Mouse (Mus musculus): ENCODE measurements around the gene Kcnk3. TPM values are rescaled to one million over a fixed set of nuclear protein-coding genes. Genes with fewer than 3 reads are reported as not detected.

The Kcnk3 gene
- polyA plus RNA-seq, 1 experiment: 85.5 TPM

GRCm38 (mm10) chr5:30592279-30592980 lies 4.5 kb downstream of the Kcnk3 start:
- 79% methylated on average over 11 of the region's 11 CpGs for WGBS
- Histone ChIP-seq H3K4me1 (ENCODE audit: control insufficient read depth, insufficient read depth, low read length) (no peaks in the 10 kb centered on the region), H3K4me3 (replicated peaks; ENCODE audit: extremely low read depth, low read depth, low read length) (no peak overlapping the region)
- no peak for DNase-seq
- no peak for TF ChIP-seq POLR2A (IDR thresholded peaks at IDR 0.05; ENCODE audit: borderline replicate concordance, extremely low read depth, low read depth, low read length)
- no peak for TF ChIP-seq CTCF (IDR thresholded peaks at IDR 0.05; ENCODE audit: insufficient read depth, low read length)

GRCm38 (mm10) chr5:30593360-30593759 lies 5.4 kb downstream of the Kcnk3 start:
- Histone ChIP-seq H3K4me1 (ENCODE audit: control insufficient read depth, insufficient read depth, low read length) (no peaks in the 10 kb centered on the region), H3K4me3 (replicated peaks; ENCODE audit: extremely low read depth, low read depth, low read length) (no peak overlapping the region)
- TF ChIP-seq CTCF (IDR thresholded peaks at IDR 0.05; ENCODE audit: insufficient read depth, low read length): no peak
- TF ChIP-seq POLR2A (IDR thresholded peaks at IDR 0.05; ENCODE audit: borderline replicate concordance, extremely low read depth, low read depth, low read length): no peak
- WGBS: 51% methylated on average over 11 of the region's 11 CpGs
- DNase-seq: no peak

- TF ChIP-seq CTCF (IDR thresholded peaks at IDR 0.05; ENCODE audit: insufficient read depth, low read length): no peak
- TF ChIP-seq POLR2A (IDR thresholded peaks at IDR 0.05; ENCODE audit: borderline replicate concordance, extremely low read depth, low read depth, low read length): no peak
- 23% methylated on average over 10 of the region's 10 CpGs for WGBS
- no peak for DNase-seq
- no peaks in the 10 kb centered on the region for H3K4me1 ChIP-seq (ENCODE audit: control insufficient read depth, insufficient read depth, low read length)
- no peak overlapping the region for H3K4me3 ChIP-seq (replicated peaks; ENCODE audit: extremely low read depth, low read depth, low read length)
Measured at GRCm38 (mm10) chr5:30593811-30594504, 6.0 kb downstream of the Kcnk3 start.

GRCm38 (mm10) chr5:30594953-30595560 lies 7.1 kb downstream of the Kcnk3 start:
- TF ChIP-seq CTCF (IDR thresholded peaks at IDR 0.05; ENCODE audit: insufficient read depth, low read length) (no peak), POLR2A (IDR thresholded peaks at IDR 0.05; ENCODE audit: borderline replicate concordance, extremely low read depth, low read depth, low read length) (no peak)
- H3K4me3 ChIP-seq (replicated peaks; ENCODE audit: extremely low read depth, low read depth, low read length): no peak overlapping the region
- H3K4me1 ChIP-seq (ENCODE audit: control insufficient read depth, insufficient read depth, low read length): no peaks in the 10 kb centered on the region
- WGBS: 46% methylated on average over 6 of the region's 6 CpGs
- DNase-seq: no peak

- WGBS: 20% methylated on average over 4 of the region's 4 CpGs
- TF ChIP-seq POLR2A (IDR thresholded peaks at IDR 0.05; ENCODE audit: borderline replicate concordance, extremely low read depth, low read depth, low read length) (no peak), CTCF (IDR thresholded peaks at IDR 0.05; ENCODE audit: insufficient read depth, low read length) (no peak)
- DNase-seq: no peak
Measured at GRCm38 (mm10) chr5:30601397-30601796, 13.4 kb downstream of the Kcnk3 start.

GRCm38 (mm10) chr5:30603255-30603654 lies 15.3 kb downstream of the Kcnk3 start:
- TF ChIP-seq CTCF (IDR thresholded peaks at IDR 0.05; ENCODE audit: insufficient read depth, low read length) (no peak), POLR2A (IDR thresholded peaks at IDR 0.05; ENCODE audit: borderline replicate concordance, extremely low read depth, low read depth, low read length) (no peak)
- Histone ChIP-seq H3K4me1 (ENCODE audit: control insufficient read depth, insufficient read depth, low read length) (no peaks in the 10 kb centered on the region), H3K4me3 (replicated peaks; ENCODE audit: extremely low read depth, low read depth, low read length) (no peak overlapping the region)
- DNase-seq: no peak
- WGBS: 65% methylated on average over 3 of the region's 3 CpGs

More at GRCm38 (mm10) chr5:30601397-30601796, 13.4 kb downstream of the Kcnk3 start:
- Histone ChIP-seq H3K4me1 (ENCODE audit: control insufficient read depth, insufficient read depth, low read length) (no peaks in the 10 kb centered on the region), H3K4me3 (replicated peaks; ENCODE audit: extremely low read depth, low read depth, low read length) (no peak overlapping the region)

- 75% methylated on average over 4 of the region's 4 CpGs for WGBS
- H3K4me3 ChIP-seq (replicated peaks; ENCODE audit: extremely low read depth, low read depth, low read length): no peak overlapping the region
- H3K4me1 ChIP-seq (ENCODE audit: control insufficient read depth, insufficient read depth, low read length): no peaks in the 10 kb centered on the region
- TF ChIP-seq CTCF (IDR thresholded peaks at IDR 0.05; ENCODE audit: insufficient read depth, low read length): no peak
- no peak for TF ChIP-seq POLR2A (IDR thresholded peaks at IDR 0.05; ENCODE audit: borderline replicate concordance, extremely low read depth, low read depth, low read length)
- DNase-seq: no peak
Measured at GRCm38 (mm10) chr5:30603926-30604325, 16.0 kb downstream of the Kcnk3 start.

GRCm38 (mm10) chr5:30604769-30605188 lies 16.8 kb downstream of the Kcnk3 start:
- WGBS: 61% methylated on average over 8 of the region's 8 CpGs
- H3K4me1 ChIP-seq (ENCODE audit: control insufficient read depth, insufficient read depth, low read length): no peaks in the 10 kb centered on the region
- TF ChIP-seq POLR2A (IDR thresholded peaks at IDR 0.05; ENCODE audit: borderline replicate concordance, extremely low read depth, low read depth, low read length) (no peak), CTCF (IDR thresholded peaks at IDR 0.05; ENCODE audit: insufficient read depth, low read length) (no peak)
- H3K4me3 ChIP-seq (replicated peaks; ENCODE audit: extremely low read depth, low read depth, low read length): no peak overlapping the region
- DNase-seq: no peak

GRCm38 (mm10) chr5:30605649-30606048 lies 17.7 kb downstream of the Kcnk3 start:
- WGBS: 80% methylated on average over 6 of the region's 6 CpGs
- DNase-seq: no peak
- H3K4me1 ChIP-seq (ENCODE audit: control insufficient read depth, insufficient read depth, low read length): no peaks in the 10 kb centered on the region
- TF ChIP-seq CTCF (IDR thresholded peaks at IDR 0.05; ENCODE audit: insufficient read depth, low read length) (no peak), POLR2A (IDR thresholded peaks at IDR 0.05; ENCODE audit: borderline replicate concordance, extremely low read depth, low read depth, low read length) (no peak)
- H3K4me3 ChIP-seq (replicated peaks; ENCODE audit: extremely low read depth, low read depth, low read length): no peak overlapping the region

Measured in lung, adult 2 months (tissue).